Mouse (Mus musculus) intestine, embryonic 16.5 days (tissue): ENCODE measurements around the gene Bcar3. TPM values are rescaled to one million over a fixed set of nuclear protein-coding genes. Genes with fewer than 3 reads are reported as not detected.

Experiments used
- ATAC-seq: fragments of 200-750 bp; cut with Nextera tagmentation; 2 replicates; pipeline ENCODE4 v1.8.0; 2017; ENCODE audit warnings: moderate TSS enrichment, moderate library complexity
- H3K27ac ChIP-seq: fragments of 300-500 bp; sonication (generic); 2 replicates; pipeline ENCODE4 v1.5.1; 2014; ENCODE audit warnings: mild to moderate bottlenecking, low read length
- H3K27me3 ChIP-seq: fragments of 300-500 bp; sonication (generic); replicated peaks from 2 replicates; pipeline ENCODE4 v1.6.1; 2014; ENCODE audit warnings: low read length, control low read depth, mixed read lengths; ENCODE audit not compliant: control insufficient read depth, insufficient read depth
- H3K36me3 ChIP-seq: fragments of 300-500 bp; sonication (generic); 2 replicates; pipeline ENCODE4 v1.6.1; 2014; ENCODE audit warnings: low read length, control low read depth; ENCODE audit not compliant: control insufficient read depth, insufficient read depth
- H3K4me1 ChIP-seq: fragments of 300-500 bp; sonication (generic); 2 replicates; pipeline ENCODE4 v1.6.1; 2014; ENCODE audit warnings: low read length, control low read depth, mixed read lengths; ENCODE audit not compliant: control insufficient read depth, insufficient read depth
- H3K4me2 ChIP-seq: fragments of 300-500 bp; sonication (generic); 2 replicates; pipeline ENCODE4 v1.6.1; 2014; ENCODE audit warnings: low read depth, low read length, control low read depth
- H3K4me3 ChIP-seq: fragments of 300-500 bp; sonication (generic); 2 replicates; pipeline ENCODE4 v1.5.1; 2014; ENCODE audit warnings: mild to moderate bottlenecking, low read length
- H3K9ac ChIP-seq: fragments of 300-500 bp; sonication (generic); 2 replicates; pipeline ENCODE4 v1.6.1; 2014; ENCODE audit warnings: low read depth, low read length
- H3K9me3 ChIP-seq: fragments of 300-500 bp; sonication (generic); 2 replicates; pipeline ENCODE4 v1.6.1; 2016; ENCODE audit warnings: low read length, control low read depth; ENCODE audit not compliant: control insufficient read depth
- WGBS: fragments of 180-500 bp; shearing (Covaris S2); extraction: QIAGEN DNeasy Blood & Tissue Kit; methylation state at CpG from one replicate; pipeline ENCODE4 v1.1.7; 2014; 5-methylcytosine and 5-hydroxymethylcytosine counted together
- polyA plus RNA-seq: library from polyadenylated mRNA; unstranded; fragments of >200 nt; fragmentation: Nextera tagmentation; extraction: Ambion mirVana; gene quantifications from 2 replicates; pipeline ENCODE4 v1.2.1, GENCODE M21; 2015

Bcar3 gene
- polyA plus RNA-seq, 1 experiment from 2014 or later, result 23.7 TPM

GRCm38 (mm10) chr3:122509534-122510239 is 215.8 kb downstream of the Bcar3 start:
- H3K4me3 ChIP-seq, result no peak overlapping the region
- H3K9ac ChIP-seq, result 0 out of 2 replicates have a peak overlapping the region, but pooled peaks have one; percentile 6
- H3K27me3 ChIP-seq, result no peaks in the 10 kb centered on the region
- peak overlapping the region; percentile 97 for H3K27ac ChIP-seq
- H3K4me1 ChIP-seq, result peaks cover 25% of the 10 kb centered on the region
- peak overlapping the region; percentile 40; the same call in 1 of the 2 replicates for H3K4me2 ChIP-seq
- 41% methylated on average over 11 of the region's 11 CpGs for WGBS
- H3K36me3 ChIP-seq, result no peaks in the 10 kb centered on the region
- no peaks in the 10 kb centered on the region for H3K9me3 ChIP-seq
- peak; percentile 25 for ATAC-seq

- H3K36me3 ChIP-seq, result no peaks in the 10 kb centered on the region
- 0 out of 2 replicates have a peak, but pooled peaks have one; percentile 3 for ATAC-seq
These were observed 216.4 kb downstream of the Bcar3 start for GRCm38 (mm10) chr3:122510240-122510750.

GRCm38 (mm10) chr3:122510932-122511331 is 217.0 kb downstream of the Bcar3 start:
- peak overlapping the region; percentile 52; the same call in 1 of the 2 replicates for H3K9ac ChIP-seq
- H3K4me3 ChIP-seq, result 0 out of 2 replicates have a peak overlapping the region, but pooled peaks have one; percentile 23
- H3K27me3 ChIP-seq, result no peaks in the 10 kb centered on the region
- H3K4me1 ChIP-seq, result peaks cover 28% of the 10 kb centered on the region
- H3K4me2 ChIP-seq, result peak overlapping the region; percentile 40
- no peaks in the 10 kb centered on the region for H3K9me3 ChIP-seq
- no peaks in the 10 kb centered on the region for H3K36me3 ChIP-seq
- peak; percentile 28 for ATAC-seq
- H3K27ac ChIP-seq, result peak overlapping the region; percentile 97
- 49% methylated on average over 10 of the region's 10 CpGs for WGBS

More at GRCm38 (mm10) chr3:122510240-122510750, 216.4 kb downstream of the Bcar3 start:
- Histone ChIP-seq H3K27me3 (no peaks in the 10 kb centered on the region), H3K9ac (peak overlapping the region; percentile 15; the same call in 1 of the 2 replicates), H3K4me3 (no peak overlapping the region), H3K4me2 (peak overlapping the region; percentile 40), H3K9me3 (no peaks in the 10 kb centered on the region), H3K4me1 (peaks cover 25% of the 10 kb centered on the region), H3K27ac (peak overlapping the region; percentile 97)
- 52% methylated on average over 14 of the region's 14 CpGs for WGBS

- peaks cover 29% of the 10 kb centered on the region for H3K4me1 ChIP-seq
- no peaks in the 10 kb centered on the region for H3K36me3 ChIP-seq
These were observed 218.0 kb downstream of the Bcar3 start for GRCm38 (mm10) chr3:122511721-122512619.

GRCm38 (mm10) chr3:122512725-122513375 is 218.9 kb downstream of the Bcar3 start:
- WGBS, result 73% methylated on average over 16 of the region's 16 CpGs
- H3K4me3 ChIP-seq, result peak overlapping the region; percentile 44

More at GRCm38 (mm10) chr3:122511721-122512619, 218.0 kb downstream of the Bcar3 start:
- Histone ChIP-seq H3K9me3 (no peaks in the 10 kb centered on the region), H3K9ac (peak overlapping the region; percentile 61), H3K4me2 (peak overlapping the region; percentile 57), H3K27ac (peak overlapping the region; percentile 97), H3K27me3 (no peaks in the 10 kb centered on the region), H3K4me3 (peak overlapping the region; percentile 44)
- ATAC-seq, result peak; percentile 57
- WGBS, result 66% methylated on average over 14 of the region's 14 CpGs

GRCm38 (mm10) chr3:122515568-122516326 is 221.8 kb downstream of the Bcar3 start:
- H3K27me3 ChIP-seq, result no peaks in the 10 kb centered on the region
- H3K9ac ChIP-seq, result no peak overlapping the region
- peak overlapping the region; percentile 35; the same call in 1 of the 2 replicates for H3K27ac ChIP-seq
- no peak for ATAC-seq
- H3K4me2 ChIP-seq, result 0 out of 2 replicates have a peak overlapping the region, but pooled peaks have one; percentile 0
- H3K4me1 ChIP-seq, result peaks cover 35% of the 10 kb centered on the region
- no peaks in the 10 kb centered on the region for H3K36me3 ChIP-seq
- H3K9me3 ChIP-seq, result no peaks in the 10 kb centered on the region
- 59% methylated on average over 6 of the region's 6 CpGs for WGBS
- H3K4me3 ChIP-seq, result no peak overlapping the region

More at GRCm38 (mm10) chr3:122512725-122513375, 218.9 kb downstream of the Bcar3 start:
- Histone ChIP-seq H3K4me2 (peak overlapping the region; percentile 57), H3K9me3 (no peaks in the 10 kb centered on the region), H3K9ac (peak overlapping the region; percentile 61), H3K27me3 (no peaks in the 10 kb centered on the region), H3K4me1 (peaks cover 32% of the 10 kb centered on the region), H3K36me3 (no peaks in the 10 kb centered on the region), H3K27ac (peak overlapping the region; percentile 97)
- ATAC-seq, result peak; percentile 72

GRCm38 (mm10) chr3:122516327-122516695 is 222.4 kb downstream of the Bcar3 start:
- Histone ChIP-seq H3K27me3 (no peaks in the 10 kb centered on the region), H3K4me3 (no peak overlapping the region), H3K36me3 (no peaks in the 10 kb centered on the region), H3K4me1 (peaks cover 40% of the 10 kb centered on the region), H3K4me2 (no peak overlapping the region), H3K9ac (no peak overlapping the region), H3K27ac (peak overlapping the region; percentile 35; the same call in 1 of the 2 replicates), H3K9me3 (no peaks in the 10 kb centered on the region)
- ATAC-seq, result no peak
- 81% methylated on average over 3 of the region's 3 CpGs for WGBS

- H3K4me2 ChIP-seq, result no peak overlapping the region
- WGBS, result 63% methylated on average over 4 of the region's 4 CpGs
- H3K9me3 ChIP-seq, result no peaks in the 10 kb centered on the region
- peaks cover 42% of the 10 kb centered on the region for H3K4me1 ChIP-seq
- ATAC-seq, result no peak
- H3K4me3 ChIP-seq, result no peak overlapping the region
- H3K36me3 ChIP-seq, result no peaks in the 10 kb centered on the region
- 0 out of 2 replicates have a peak overlapping the region, but pooled peaks have one; percentile 26 for H3K27ac ChIP-seq
- H3K27me3 ChIP-seq, result no peaks in the 10 kb centered on the region
- no peak overlapping the region for H3K9ac ChIP-seq
These were observed 223.8 kb downstream of the Bcar3 start for GRCm38 (mm10) chr3:122517726-122518125.
